Mouse (Mus musculus): ENCODE data around the gene Gga3.
"Not testable (repeated sequence)": the region's sequence is repeated elsewhere in the genome, so short reads cannot be mapped to it uniquely, and the experiment has no call there.

DNA sequence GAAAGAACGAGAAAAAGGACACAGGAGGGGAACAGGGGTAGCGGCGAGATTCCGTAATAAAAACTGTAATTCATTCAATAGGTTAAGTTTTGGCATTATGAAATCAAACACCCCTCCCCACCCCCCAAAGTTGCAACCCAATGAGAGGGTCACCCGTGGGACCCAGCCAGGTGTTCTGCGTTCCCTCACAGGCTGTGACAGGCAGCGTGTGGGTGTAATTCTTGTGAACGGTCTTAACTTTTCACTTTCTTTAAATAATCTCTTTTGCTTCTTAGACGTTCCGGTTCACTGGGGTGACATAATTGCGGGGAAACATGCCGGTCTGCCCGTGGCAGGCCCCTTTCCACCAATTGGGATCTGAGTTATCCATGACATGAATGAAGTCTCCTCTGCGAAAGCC, 41.6 kb upstream of the Gga3 start:
- not testable (repeated sequence) for TF ChIP-seq CTCF (IDR thresholded peaks at IDR 0.05; ENCODE audit: borderline replicate concordance, insufficient read depth, low read length); POLR2A (IDR thresholded peaks at IDR 0.05; ENCODE audit: low read depth, low read length)
